10 mouse cellular contexts compared by ENCODE assay signal in genomic region chr7:142083588-142084317, GRCm38 (mm10). TPM values are rescaled to one million over a fixed set of nuclear protein-coding genes. Genes with fewer than 3 reads are reported as not detected.
DNase-seq lines count a peak whose midpoint lies in the region; ATAC-seq and TF ChIP-seq lines count a peak whose summit lies in the region.
"Had no signal": no experiment of that assay in that cellular context is flagged by ENCODE, and none has a peak within 500 bp of the region (broad histone marks: within the 10 kb centered on the region; RNA-seq: fewer than 3 reads in every experiment).

No protein-coding gene starts in this region.

- 0 out of 2 replicates have a peak, but pooled peaks have one; percentile 4 for TF ChIP-seq CTCF in E14TG2a.4 (conservative IDR thresholded peaks at IDR 0.05; ENCODE audit: low read length)
- TF ChIP-seq CTCF in embryonic fibroblast, embryonic 13.5 days (IDR thresholded peaks at IDR 0.05; ENCODE audit: borderline replicate concordance, insufficient read depth, low read length): no peak

- peaks cover 11% of the 10 kb centered on the region; the same call in 1 of the 2 replicates for H3K4me1 ChIP-seq in forebrain, embryonic 11.5 days (replicated peaks; ENCODE audit: control insufficient read depth, insufficient read depth, low read length)
- H3K4me1 ChIP-seq in forebrain, embryonic 10.5 days: peaks cover 38% of the 10 kb centered on the region
- peaks cover 26% of the 10 kb centered on the region for H3K4me1 ChIP-seq in E14TG2a.4 (replicated peaks; ENCODE audit: low read depth, low read length)
- peaks cover 24% of the 10 kb centered on the region for H3K4me1 ChIP-seq in embryonic fibroblast, embryonic 13.5 days (ENCODE audit: control insufficient read depth, insufficient read depth, low read length)
- H3K4me1 ChIP-seq in midbrain, embryonic 10.5 days: peaks cover 26% of the 10 kb centered on the region

- TF ChIP-seq POLR2A in embryonic fibroblast, embryonic 13.5 days (IDR thresholded peaks at IDR 0.05; ENCODE audit: low read depth, low read length): peak; percentile 43; the same call in 1 of the 2 replicates

- no peaks in the 10 kb centered on the region for H3K9me3 ChIP-seq in forebrain, embryonic 11.5 days (ENCODE audit: control insufficient read depth, low read length)
- H3K9me3 ChIP-seq in forebrain, embryonic 10.5 days: no peaks in the 10 kb centered on the region
- H3K9me3 ChIP-seq in E14TG2a.4 (ENCODE audit: low read length): 0 out of 2 replicates have a peak, but pooled peaks cover 7% of the 10 kb centered on the region
- no peaks in the 10 kb centered on the region for H3K9me3 ChIP-seq in midbrain, embryonic 10.5 days (replicated peaks)

- H3K4me2 ChIP-seq in forebrain, embryonic 11.5 days (ENCODE audit: low read depth, low read length, severe bottlenecking): no peak overlapping the region

- peaks cover 34% of the 10 kb centered on the region for H3K27me3 ChIP-seq in forebrain, embryonic 11.5 days (ENCODE audit: control insufficient read depth, insufficient read depth, low read length)
- peaks cover 98% of the 10 kb centered on the region for H3K27me3 ChIP-seq in forebrain, embryonic 10.5 days (ENCODE audit: poor library complexity, severe bottlenecking)
- H3K27me3 ChIP-seq in E14TG2a.4 (ENCODE audit: insufficient read depth, low read length): peaks cover 98% of the 10 kb centered on the region
- peaks cover 89% of the 10 kb centered on the region for H3K27me3 ChIP-seq in midbrain, embryonic 10.5 days (ENCODE audit: low read depth, poor library complexity, severe bottlenecking)

- ATAC-seq in forebrain, embryonic 11.5 days (replicated peaks; ENCODE audit: low FRiP score): no peak

- 37% methylated on average over 12 of the region's 12 CpGs for WGBS in forebrain, embryonic 11.5 days
- 34% methylated on average over 12 of the region's 12 CpGs for WGBS in forebrain, embryonic 10.5 days
- WGBS in midbrain, embryonic 10.5 days: 34% methylated on average over 12 of the region's 12 CpGs

- no peaks in the 10 kb centered on the region; the same call in 1 of the 2 replicates for H3K36me3 ChIP-seq in forebrain, embryonic 11.5 days (ENCODE audit: control insufficient read depth, insufficient read depth, low read length)
- H3K36me3 ChIP-seq in forebrain, embryonic 10.5 days (replicated peaks): peaks cover 54% of the 10 kb centered on the region
- H3K36me3 ChIP-seq in E14TG2a.4 (ENCODE audit: insufficient read depth, low read length): no peaks in the 10 kb centered on the region
- peaks cover 72% of the 10 kb centered on the region for H3K36me3 ChIP-seq in midbrain, embryonic 10.5 days

- intact Hi-C loops in heart, postnatal 14 days (cut with DNase I): no loop called here

- no peak overlapping the region for H3K4me3 ChIP-seq in forebrain, embryonic 11.5 days (ENCODE audit: low read depth, low read length)
- H3K4me3 ChIP-seq in forebrain, embryonic 10.5 days: no peak overlapping the region
- H3K4me3 ChIP-seq in E14TG2a.4 (replicated peaks; ENCODE audit: low read length): no peak overlapping the region
- no peak overlapping the region for H3K4me3 ChIP-seq in embryonic fibroblast, embryonic 13.5 days (ENCODE audit: insufficient read depth, low read length)
- H3K4me3 ChIP-seq in midbrain, embryonic 10.5 days: no peak overlapping the region

- no peak overlapping the region for H3K9ac ChIP-seq in forebrain, embryonic 11.5 days (ENCODE audit: low read length)

- no peak overlapping the region for H3K27ac ChIP-seq in forebrain, embryonic 11.5 days (ENCODE audit: low read depth, low read length)
- no peak overlapping the region for H3K27ac ChIP-seq in forebrain, embryonic 10.5 days
- peak overlapping the region; percentile 89 for H3K27ac ChIP-seq in embryonic fibroblast, embryonic 13.5 days (ENCODE audit: insufficient read depth, low read length)
- H3K27ac ChIP-seq in midbrain, embryonic 10.5 days (replicated peaks): no peak overlapping the region

- DNase-seq in forebrain, embryonic 11.5 days (ENCODE audit: low spot score): peak; percentile 47
- no peak for DNase-seq in forebrain, embryonic 10.5 days (ENCODE audit: extremely low spot score, low spot score)
- DNase-seq in heart, postnatal 14 days: peak; percentile 62 to 74
- DNase-seq in lung, postnatal 10 days: peak; percentile 87
- no peak for DNase-seq in thymus, adult 18-20 months
- DNase-seq in midbrain, embryonic 10.5 days (ENCODE audit: low spot score): no peak

RNA-seq across cellular contexts. Expression of gene Dusp8, which starts 11.9 kb away (rescaled TPM):
- 22.6 and 28.1 TPM in 2 replicates for polyA plus RNA-seq in forebrain, embryonic 11.5 days (2014; fragmentation: Nextera tagmentation; extraction: Ambion mirVana)
- 3.6 and 7.3 TPM in 2 replicates for polyA plus RNA-seq in forebrain, embryonic 10.5 days (2016; fragmentation: Nextera tagmentation; extraction: Ambion mirVana)
- 5.1 and 5.4 TPM in 2 replicates for polyA plus RNA-seq in embryonic fibroblast, embryonic 13.5 days (2011; ENCODE audit: insufficient read length, low read depth, missing spikeins)
- total RNA-seq in heart, postnatal 14 days (2021): 10 to 100 TPM; 29.2 to 35.4 TPM
- 6.4 and 13.2 TPM in 2 replicates for polyA plus RNA-seq in midbrain, embryonic 10.5 days (2016; fragmentation: Nextera tagmentation; extraction: Ambion mirVana)

RNA-seq across cellular contexts. Expression of gene Mob2, which starts 22.9 kb away (rescaled TPM):
- 52.9 and 55.9 TPM in 2 replicates for polyA plus RNA-seq in forebrain, embryonic 11.5 days (2014; fragmentation: Nextera tagmentation; extraction: Ambion mirVana)
- polyA plus RNA-seq in forebrain, embryonic 10.5 days (2016; fragmentation: Nextera tagmentation; extraction: Ambion mirVana): 60.9 and 65.7 TPM in 2 replicates
- polyA plus RNA-seq in embryonic fibroblast, embryonic 13.5 days (2011; ENCODE audit: insufficient read length, low read depth, missing spikeins): 15.2 and 15.9 TPM in 2 replicates
- total RNA-seq in heart, postnatal 14 days (2021): 10 to 100 TPM; 39.9 to 43.0 TPM
- 62.2 and 64.0 TPM in 2 replicates for polyA plus RNA-seq in midbrain, embryonic 10.5 days (2016; fragmentation: Nextera tagmentation; extraction: Ambion mirVana)

RNA-seq across cellular contexts. Expression of gene Gm45618, which starts 36.8 kb away (rescaled TPM):
- polyA plus RNA-seq in forebrain, embryonic 11.5 days (2014; fragmentation: Nextera tagmentation; extraction: Ambion mirVana): 0.31 TPM in 1 of 2 replicates, not detected in the other
- polyA plus RNA-seq in forebrain, embryonic 10.5 days (2016; fragmentation: Nextera tagmentation; extraction: Ambion mirVana): 0.38 TPM in 1 of 2 replicates, not detected in the other
- not detected in 2 replicates for polyA plus RNA-seq in embryonic fibroblast, embryonic 13.5 days (2011; ENCODE audit: insufficient read length, low read depth, missing spikeins)
- total RNA-seq in heart, postnatal 14 days (2021): not detected
- polyA plus RNA-seq in midbrain, embryonic 10.5 days (2016; fragmentation: Nextera tagmentation; extraction: Ambion mirVana): 0.29 TPM in 1 of 2 replicates, not detected in the other
- total RNA-seq: liver, adult 2 months had no signal
- polyA plus RNA-seq: embryonic facial prominence, embryonic 11.5 days; liver, adult 2 months had no signal

RNA-seq across cellular contexts. Expression of gene Gm39115, which starts 52.1 kb away (rescaled TPM):
- polyA plus RNA-seq in forebrain, embryonic 11.5 days (2014; fragmentation: Nextera tagmentation; extraction: Ambion mirVana): not detected in 2 replicates
- polyA plus RNA-seq in forebrain, embryonic 10.5 days (2016; fragmentation: Nextera tagmentation; extraction: Ambion mirVana): not detected in 2 replicates
- polyA plus RNA-seq in embryonic fibroblast, embryonic 13.5 days (2011; ENCODE audit: insufficient read length, low read depth, missing spikeins): not detected in 2 replicates
- not detected for total RNA-seq in heart, postnatal 14 days (2021)
- polyA plus RNA-seq in midbrain, embryonic 10.5 days (2016; fragmentation: Nextera tagmentation; extraction: Ambion mirVana): not detected in 2 replicates
- total RNA-seq: liver, adult 2 months had no signal
- polyA plus RNA-seq: embryonic facial prominence, embryonic 11.5 days; liver, adult 2 months had no signal

Comparison
In these comparisons a context has a peak if more than half of its experiments do, and no peak if none do; other contexts are left out.
1. DNase-seq: peak in forebrain, embryonic 11.5 days (single experiment), heart, postnatal 14 days (2 of 2) and lung, postnatal 10 days (single experiment); none in forebrain, embryonic 10.5 days (single experiment), thymus, adult 18-20 months (0 of 2) and midbrain, embryonic 10.5 days (single experiment).